Comparison of ENCODE assay signal across 18 mouse cellular contexts in the genomic region with DNA sequence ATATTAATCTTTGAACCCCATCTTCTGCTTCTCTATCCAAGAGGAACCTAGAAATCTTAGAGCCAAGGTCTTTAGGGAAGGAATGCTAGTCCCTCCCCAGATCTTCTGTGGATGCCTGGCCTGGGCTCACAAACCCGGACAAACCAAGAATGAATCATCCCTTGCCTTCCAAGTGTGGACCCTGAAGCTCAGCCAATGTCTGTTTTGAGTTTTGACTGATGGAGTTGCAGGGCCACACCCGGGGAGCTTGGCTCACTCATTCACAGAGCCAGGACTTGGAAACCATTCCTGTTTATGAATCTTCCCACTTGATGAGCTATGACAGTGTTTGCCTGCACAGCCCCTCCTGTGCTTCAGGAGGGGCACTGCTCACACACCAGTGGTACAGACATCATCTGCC.
DNase-seq lines count a peak whose midpoint lies in the region; ATAC-seq and TF ChIP-seq lines count a peak whose summit lies in the region.
"Had no signal": no experiment of that assay in that cellular context is flagged by ENCODE, and none has a peak within 500 bp of the region (broad histone marks: within the 10 kb centered on the region; RNA-seq: fewer than 3 reads in every experiment).

No protein-coding gene starts in this region.

- no peaks in the 10 kb centered on the region for H3K9me3 ChIP-seq in stomach, embryonic 16.5 days (replicated peaks; ENCODE audit: control insufficient read depth, low read length)
- no peaks in the 10 kb centered on the region for H3K9me3 ChIP-seq in stomach, postnatal 0 days (ENCODE audit: control insufficient read depth, low read length)
- no peaks in the 10 kb centered on the region for H3K9me3 ChIP-seq in midbrain, embryonic 11.5 days (ENCODE audit: control insufficient read depth, low read length)
- H3K9me3 ChIP-seq: forebrain, embryonic 10.5 days; hindbrain, embryonic 13.5 days; intestine, embryonic 15.5 days; lung, embryonic 15.5 days had no signal

- no peaks in the 10 kb centered on the region; the same call in 1 of the 2 replicates for H3K4me1 ChIP-seq in stomach, embryonic 16.5 days (ENCODE audit: control insufficient read depth, insufficient read depth, low read length)
- no peaks in the 10 kb centered on the region for H3K4me1 ChIP-seq in stomach, postnatal 0 days (replicated peaks; ENCODE audit: control insufficient read depth, insufficient read depth)
- H3K4me1 ChIP-seq in midbrain, embryonic 11.5 days (ENCODE audit: control insufficient read depth, insufficient read depth, low read length): no peaks in the 10 kb centered on the region
- H3K4me1 ChIP-seq: forebrain, embryonic 10.5 days; hindbrain, embryonic 13.5 days; intestine, embryonic 15.5 days; lung, embryonic 15.5 days had no signal

- H3K36me3 ChIP-seq in stomach, embryonic 16.5 days (ENCODE audit: control insufficient read depth, insufficient read depth, low read length): no peaks in the 10 kb centered on the region
- H3K36me3 ChIP-seq in stomach, postnatal 0 days (ENCODE audit: control insufficient read depth, insufficient read depth, low read length): no peaks in the 10 kb centered on the region
- no peaks in the 10 kb centered on the region for H3K36me3 ChIP-seq in midbrain, embryonic 11.5 days (ENCODE audit: control insufficient read depth, insufficient read depth, low read length)
- H3K36me3 ChIP-seq: forebrain, embryonic 10.5 days; hindbrain, embryonic 13.5 days; intestine, embryonic 15.5 days; lung, embryonic 15.5 days had no signal

- 44% methylated on average over 2 of the region's 2 CpGs for WGBS in stomach, embryonic 16.5 days
- WGBS in stomach, postnatal 0 days: 37% methylated on average over 2 of the region's 2 CpGs
- WGBS in midbrain, embryonic 11.5 days: 78% methylated on average over 2 of the region's 2 CpGs

- no peak for TF ChIP-seq EP300 in stomach, postnatal 0 days (optimal IDR thresholded peaks at IDR 0.05)

- no peak overlapping the region for H3K27ac ChIP-seq in stomach, embryonic 16.5 days (ENCODE audit: low read length)
- no peak overlapping the region for H3K27ac ChIP-seq in stomach, postnatal 0 days (replicated peaks)
- H3K27ac ChIP-seq in midbrain, embryonic 11.5 days (ENCODE audit: low read depth, low read length): no peak overlapping the region
- H3K27ac ChIP-seq: forebrain, embryonic 10.5 days; hindbrain, embryonic 13.5 days; intestine, embryonic 15.5 days; lung, embryonic 15.5 days had no signal

- no peaks in the 10 kb centered on the region for H3K27me3 ChIP-seq in stomach, embryonic 16.5 days (ENCODE audit: control insufficient read depth, insufficient read depth, low read length)
- H3K27me3 ChIP-seq in stomach, postnatal 0 days (ENCODE audit: control insufficient read depth, insufficient read depth, low read length): no peaks in the 10 kb centered on the region
- H3K27me3 ChIP-seq in midbrain, embryonic 11.5 days (ENCODE audit: control insufficient read depth, insufficient read depth, low read length): no peaks in the 10 kb centered on the region
- H3K27me3 ChIP-seq: hindbrain, embryonic 13.5 days; intestine, embryonic 15.5 days; lung, embryonic 15.5 days had no signal

- no peak overlapping the region for H3K4me2 ChIP-seq in stomach, embryonic 16.5 days (ENCODE audit: low read depth, low read length)
- no peak overlapping the region for H3K4me2 ChIP-seq in stomach, postnatal 0 days (replicated peaks; ENCODE audit: low read depth)
- no peak overlapping the region for H3K4me2 ChIP-seq in midbrain, embryonic 11.5 days
- H3K4me2 ChIP-seq: hindbrain, embryonic 13.5 days; intestine, embryonic 15.5 days; liver, embryonic 11.5 days; lung, embryonic 15.5 days had no signal

- no peak for TF ChIP-seq CTCF in stomach, postnatal 0 days (IDR thresholded peaks at IDR 0.05; ENCODE audit: low read depth)

- ATAC-seq in stomach, embryonic 16.5 days (ENCODE audit: insufficient read depth, low FRiP score): peak; percentile 33; the same call in 1 of the 2 replicates
- ATAC-seq in stomach, postnatal 0 days (ENCODE audit: low FRiP score, low TSS enrichment): no peak
- no peak for ATAC-seq in midbrain, embryonic 11.5 days (ENCODE audit: low FRiP score)
- ATAC-seq: CD4-positive, CD25-positive, alpha-beta regulatory T cell, adult 4 months; intestine, embryonic 15.5 days had no signal

- no peak overlapping the region for H3K4me3 ChIP-seq in stomach, embryonic 16.5 days (replicated peaks; ENCODE audit: low read length)
- no peak overlapping the region for H3K4me3 ChIP-seq in stomach, postnatal 0 days (ENCODE audit: low read depth, low read length)
- no peak overlapping the region for H3K4me3 ChIP-seq in midbrain, embryonic 11.5 days (ENCODE audit: low read depth, low read length)
- H3K4me3 ChIP-seq: forebrain, embryonic 10.5 days; hindbrain, embryonic 13.5 days; intestine, embryonic 15.5 days; lung, embryonic 15.5 days had no signal

- DNase-seq in heart, adult 18-20 months: peak; percentile 17 to 37
- DNase-seq in heart, postnatal 4 days: no peak
- DNase-seq in stomach, postnatal 0 days (ENCODE audit: low spot score): no peak
- peak; percentile 12 to 33 for DNase-seq in gastrocnemius, adult 8-10 months (ENCODE audit: low spot score in 2 of 2)
- DNase-seq in adrenal gland, adult (ENCODE audit: inconsistent age in 2 of 2, low spot score in 1 of 2): no peak
- DNase-seq in midbrain, embryonic 11.5 days (ENCODE audit: low spot score, missing footprints): no peak
- DNase-seq: adrenal gland, postnatal 36 days; cerebellum, postnatal 25 days; kidney, postnatal 10 days; midbrain, embryonic 14.5 days; thymus, adult 18-20 months had no signal

- H3K9ac ChIP-seq in stomach, embryonic 16.5 days (ENCODE audit: low read length): no peak overlapping the region
- H3K9ac ChIP-seq in stomach, postnatal 0 days (ENCODE audit: low read length): no peak overlapping the region
- no peak overlapping the region for H3K9ac ChIP-seq in midbrain, embryonic 11.5 days (ENCODE audit: low read length)
- H3K9ac ChIP-seq: hindbrain, embryonic 13.5 days; intestine, embryonic 15.5 days; lung, embryonic 15.5 days had no signal

Comparison
In these comparisons a context has a peak if more than half of its experiments do, and no peak if none do; other contexts are left out.
1. DNase-seq: peak in heart, adult 18-20 months (2 of 2) and gastrocnemius, adult 8-10 months (2 of 2); none in heart, postnatal 4 days (single experiment), stomach, postnatal 0 days (single experiment), adrenal gland, adult (0 of 2) and midbrain, embryonic 11.5 days (single experiment).